ENCODE assay signal across 13 mouse cellular contexts in the genomic region with DNA sequence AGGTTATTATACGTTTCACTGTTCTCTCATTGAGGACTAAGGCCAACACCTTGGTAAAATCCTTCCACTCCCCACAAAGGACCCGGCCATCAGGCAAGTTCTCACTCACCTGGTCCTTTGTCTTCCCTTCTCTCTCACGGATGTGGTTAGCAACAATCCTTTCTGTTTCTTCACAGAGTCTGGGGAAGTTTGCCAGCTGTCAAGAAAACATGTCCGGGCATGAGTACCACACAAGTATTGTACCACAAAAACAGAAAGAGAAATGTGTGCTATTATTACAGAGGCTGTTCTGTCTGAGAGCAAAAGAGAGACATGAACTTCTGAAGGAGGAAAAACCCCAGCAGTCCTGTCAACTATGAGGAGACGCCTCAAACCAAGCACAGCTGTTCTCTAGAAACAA.
A peak's percentile ranks its signal among the peaks of the same experiment; 100 is the strongest.
DNase-seq lines count a peak whose midpoint lies in the region; ATAC-seq lines count a peak whose summit lies in the region.
"Had no signal": no experiment of that assay in that cellular context is flagged by ENCODE, and none has a peak within 500 bp of the region (broad histone marks: within the 10 kb centered on the region; RNA-seq: fewer than 3 reads in every experiment).

No protein-coding gene starts in this region.

- intact Hi-C loops in left cerebral cortex, postnatal 36 days (cut with DNase I) = no loop called here

- H3K9me3 ChIP-seq in embryonic facial prominence, embryonic 12.5 days = no peaks in the 10 kb centered on the region
- H3K9me3 ChIP-seq in embryonic facial prominence, embryonic 10.5 days = no peaks in the 10 kb centered on the region
- H3K9me3 ChIP-seq in limb, embryonic 15.5 days = no peaks in the 10 kb centered on the region
- H3K9me3 ChIP-seq: liver, embryonic 13.5 days had no signal

- no peak for DNase-seq in embryonic facial prominence, embryonic 10.5 days (ENCODE audit: low spot score)
- peak; percentile 19 to 50 for DNase-seq in urinary bladder, adult 18-20 months (ENCODE audit: low spot score in 2 of 2)
- DNase-seq in urinary bladder, postnatal 10 days (ENCODE audit: low spot score) = no peak
- peak; percentile 15 to 35 for DNase-seq in thymus, postnatal 36 days
- no peak for DNase-seq in left cerebral cortex, postnatal 36 days (ENCODE audit: low spot score in 2 of 2)
- no peak for DNase-seq in cerebellum, adult 18-20 months
- DNase-seq: adrenal gland, adult 8-10 months; cerebellum, adult 9-11 months; heart, postnatal 36 days; kidney, postnatal 25 days; liver, embryonic 13.5 days had no signal

- H3K4me1 ChIP-seq in embryonic facial prominence, embryonic 12.5 days = no peaks in the 10 kb centered on the region
- H3K4me1 ChIP-seq in embryonic facial prominence, embryonic 10.5 days = no peaks in the 10 kb centered on the region
- H3K4me1 ChIP-seq in limb, embryonic 15.5 days = peaks cover 17% of the 10 kb centered on the region
- H3K4me1 ChIP-seq: liver, embryonic 13.5 days had no signal

- 0 out of 2 replicates have a peak, but pooled peaks have one; percentile 6 for ATAC-seq in embryonic facial prominence, embryonic 12.5 days (ENCODE audit: insufficient number of reproducible peaks, insufficient read depth, low FRiP score, low TSS enrichment)
- ATAC-seq in limb, embryonic 15.5 days (ENCODE audit: insufficient number of reproducible peaks, low FRiP score, low TSS enrichment, low read depth) = no peak

- no peak overlapping the region for H3K4me2 ChIP-seq in embryonic facial prominence, embryonic 12.5 days (replicated peaks)
- no peak overlapping the region for H3K4me2 ChIP-seq in limb, embryonic 15.5 days
- H3K4me2 ChIP-seq: liver, embryonic 13.5 days had no signal

- no peaks in the 10 kb centered on the region for H3K27me3 ChIP-seq in embryonic facial prominence, embryonic 12.5 days
- no peaks in the 10 kb centered on the region for H3K27me3 ChIP-seq in embryonic facial prominence, embryonic 10.5 days (replicated peaks; ENCODE audit: low read depth, poor library complexity, severe bottlenecking)
- H3K27me3 ChIP-seq in limb, embryonic 15.5 days = no peaks in the 10 kb centered on the region
- H3K27me3 ChIP-seq: liver, embryonic 13.5 days had no signal

- no peak overlapping the region for H3K9ac ChIP-seq in embryonic facial prominence, embryonic 12.5 days
- no peak overlapping the region for H3K9ac ChIP-seq in limb, embryonic 15.5 days
- H3K9ac ChIP-seq: liver, embryonic 13.5 days had no signal

- H3K4me3 ChIP-seq in embryonic facial prominence, embryonic 12.5 days = no peak overlapping the region
- H3K4me3 ChIP-seq in embryonic facial prominence, embryonic 10.5 days = no peak overlapping the region
- no peak overlapping the region for H3K4me3 ChIP-seq in limb, embryonic 15.5 days
- H3K4me3 ChIP-seq: liver, embryonic 13.5 days had no signal

- peak overlapping the region; percentile 33; the same call in 1 of the 2 replicates for H3K27ac ChIP-seq in embryonic facial prominence, embryonic 12.5 days
- no peak overlapping the region; the same call in 1 of the 2 replicates for H3K27ac ChIP-seq in embryonic facial prominence, embryonic 10.5 days (replicated peaks)
- 0 out of 2 replicates have a peak overlapping the region, but pooled peaks have one; percentile 57 for H3K27ac ChIP-seq in limb, embryonic 15.5 days
- H3K27ac ChIP-seq: liver, embryonic 13.5 days had no signal

- 69% methylated on average over 5 of the region's 5 CpGs for WGBS in embryonic facial prominence, embryonic 12.5 days
- 84% methylated on average over 5 of the region's 5 CpGs for WGBS in embryonic facial prominence, embryonic 10.5 days
- WGBS in limb, embryonic 15.5 days = 60% methylated on average over 5 of the region's 5 CpGs

- H3K36me3 ChIP-seq in embryonic facial prominence, embryonic 12.5 days = no peaks in the 10 kb centered on the region
- no peaks in the 10 kb centered on the region for H3K36me3 ChIP-seq in embryonic facial prominence, embryonic 10.5 days (replicated peaks)
- H3K36me3 ChIP-seq in limb, embryonic 15.5 days = no peaks in the 10 kb centered on the region
- H3K36me3 ChIP-seq: liver, embryonic 13.5 days had no signal

Comparison
In these comparisons a context has a peak if more than half of its experiments do, and no peak if none do; other contexts are left out.
1. DNase-seq: peak in urinary bladder, adult 18-20 months (2 of 2) and thymus, postnatal 36 days (2 of 2); none in embryonic facial prominence, embryonic 10.5 days (single experiment), urinary bladder, postnatal 10 days (single experiment), left cerebral cortex, postnatal 36 days (0 of 2) and cerebellum, adult 18-20 months (0 of 2).